Mouse (Mus musculus): ENCODE measurements around the gene Ubtd1.

Gene Ubtd1

GRCm38 (mm10) chr19:41992971-41993370 is 11.4 kb downstream of the Ubtd1 start:
- no peak for ATAC-seq (ENCODE audit: insufficient number of reproducible peaks, low FRiP score, low TSS enrichment)

- ATAC-seq (ENCODE audit: insufficient number of reproducible peaks, low FRiP score, low TSS enrichment) = no peak
These were observed 11.9 kb downstream of the Ubtd1 start for GRCm38 (mm10) chr19:41993484-41993883.

- no peak for ATAC-seq (ENCODE audit: insufficient number of reproducible peaks, low FRiP score, low TSS enrichment)
These were observed 12.5 kb downstream of the Ubtd1 start for GRCm38 (mm10) chr19:41994023-41994422.

- ATAC-seq (ENCODE audit: insufficient number of reproducible peaks, low FRiP score, low TSS enrichment) = no peak
These were observed 13.9 kb downstream of the Ubtd1 start for GRCm38 (mm10) chr19:41995483-41995882.

- no peak for ATAC-seq (ENCODE audit: insufficient number of reproducible peaks, low FRiP score, low TSS enrichment)
These were observed 15.5 kb downstream of the Ubtd1 start for GRCm38 (mm10) chr19:41997090-41997489.

GRCm38 (mm10) chr19:41998770-41999548 is 17.4 kb downstream of the Ubtd1 start:
- no peak for ATAC-seq (ENCODE audit: insufficient number of reproducible peaks, low FRiP score, low TSS enrichment)

- no peak for ATAC-seq (ENCODE audit: insufficient number of reproducible peaks, low FRiP score, low TSS enrichment)
These were observed 18.2 kb downstream of the Ubtd1 start for GRCm38 (mm10) chr19:41999688-42000283.

- ATAC-seq (ENCODE audit: insufficient number of reproducible peaks, low FRiP score, low TSS enrichment) = no peak
These were observed 18.9 kb downstream of the Ubtd1 start for GRCm38 (mm10) chr19:42000446-42000958.

- ATAC-seq (ENCODE audit: insufficient number of reproducible peaks, low FRiP score, low TSS enrichment) = no peak
These were observed 19.9 kb downstream of the Ubtd1 start for GRCm38 (mm10) chr19:42001253-42001980.

- ATAC-seq (ENCODE audit: insufficient number of reproducible peaks, low FRiP score, low TSS enrichment) = no peak
These were observed 22.7 kb downstream of the Ubtd1 start for GRCm38 (mm10) chr19:42004258-42004657.

GRCm38 (mm10) chr19:42005616-42006015 is 24.1 kb downstream of the Ubtd1 start:
- no peak for ATAC-seq (ENCODE audit: insufficient number of reproducible peaks, low FRiP score, low TSS enrichment)

- no peak for ATAC-seq (ENCODE audit: insufficient number of reproducible peaks, low FRiP score, low TSS enrichment)
These were observed 25.0 kb downstream of the Ubtd1 start for GRCm38 (mm10) chr19:42006568-42006967.

GRCm38 (mm10) chr19:42008586-42008985 is 27.0 kb downstream of the Ubtd1 start:
- ATAC-seq (ENCODE audit: insufficient number of reproducible peaks, low FRiP score, low TSS enrichment) = no peak

GRCm38 (mm10) chr19:42009067-42009466 is 27.5 kb downstream of the Ubtd1 start:
- ATAC-seq (ENCODE audit: insufficient number of reproducible peaks, low FRiP score, low TSS enrichment) = no peak

GRCm38 (mm10) chr19:42010436-42010835 is 28.9 kb downstream of the Ubtd1 start:
- ATAC-seq (ENCODE audit: insufficient number of reproducible peaks, low FRiP score, low TSS enrichment) = no peak

GRCm38 (mm10) chr19:42011123-42011522 is 29.6 kb downstream of the Ubtd1 start:
- no peak for ATAC-seq (ENCODE audit: insufficient number of reproducible peaks, low FRiP score, low TSS enrichment)

GRCm38 (mm10) chr19:42014231-42014825 is 32.8 kb downstream of the Ubtd1 start:
- no peak for ATAC-seq (ENCODE audit: insufficient number of reproducible peaks, low FRiP score, low TSS enrichment)

- no peak for ATAC-seq (ENCODE audit: insufficient number of reproducible peaks, low FRiP score, low TSS enrichment)
These were observed 33.4 kb downstream of the Ubtd1 start for GRCm38 (mm10) chr19:42015001-42015400.

- ATAC-seq (ENCODE audit: insufficient number of reproducible peaks, low FRiP score, low TSS enrichment) = no peak
These were observed 34.7 kb downstream of the Ubtd1 start for GRCm38 (mm10) chr19:42016251-42016650.

GRCm38 (mm10) chr19:42016840-42017239 is 35.3 kb downstream of the Ubtd1 start:
- ATAC-seq (ENCODE audit: insufficient number of reproducible peaks, low FRiP score, low TSS enrichment) = no peak

Data from cerebellum, adult (tissue).